Mouse (Mus musculus): ENCODE measurements around the gene Sp100. TPM values are rescaled to one million over a fixed set of nuclear protein-coding genes. Genes with fewer than 3 reads are reported as not detected.

Sp100 gene
- total RNA-seq, 2 experiments from 2014 or later, result 247 to 499 TPM

DNA sequence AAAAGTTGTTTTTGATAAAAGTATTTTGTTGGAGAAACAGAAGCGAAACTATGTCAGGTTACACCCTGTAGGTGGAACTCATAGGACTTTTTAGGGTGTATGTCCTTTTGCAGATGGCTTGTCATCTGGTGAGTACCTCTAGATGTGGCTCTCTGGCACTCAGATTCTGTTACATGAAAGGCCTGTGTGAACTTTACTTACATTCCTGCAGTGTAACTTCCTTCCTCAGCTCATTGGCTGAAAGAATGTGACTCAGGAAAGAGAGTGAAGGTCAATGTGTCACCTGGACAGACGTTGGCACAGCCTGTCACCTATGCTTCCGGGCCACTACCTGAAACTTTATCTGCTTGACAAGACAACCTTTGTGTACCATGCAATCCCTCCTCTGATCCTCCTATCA lies 94.8 kb downstream of the Sp100 start:
- no peak for ATAC-seq (ENCODE audit: poor library complexity, severe bottlenecking)

- ATAC-seq (ENCODE audit: poor library complexity, severe bottlenecking), result no peak
Measured at GRCm38 (mm10) chr1:85746511-85746910, 96.7 kb downstream of the Sp100 start.

DNA sequence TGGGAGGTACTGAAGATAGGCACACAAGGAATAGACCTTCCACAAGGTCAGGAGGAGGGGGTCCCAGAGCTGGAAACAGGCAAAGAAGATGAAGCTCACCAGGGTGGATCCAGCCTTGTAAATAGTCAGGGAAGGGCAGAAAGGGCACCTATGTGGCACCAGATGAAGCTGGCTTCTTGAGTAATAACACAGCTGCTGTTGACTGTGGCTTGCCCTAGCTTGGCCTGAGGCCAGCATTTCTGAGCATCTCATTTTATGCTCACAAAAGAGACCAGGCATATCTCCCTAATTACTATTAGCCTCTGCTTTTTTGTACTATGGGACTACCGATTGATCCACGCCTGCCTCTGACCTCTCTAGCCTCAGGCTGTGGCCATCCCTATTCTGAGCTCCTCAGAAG lies 100.0 kb downstream of the Sp100 start:
- no peak for ATAC-seq (ENCODE audit: poor library complexity, severe bottlenecking)

DNA sequence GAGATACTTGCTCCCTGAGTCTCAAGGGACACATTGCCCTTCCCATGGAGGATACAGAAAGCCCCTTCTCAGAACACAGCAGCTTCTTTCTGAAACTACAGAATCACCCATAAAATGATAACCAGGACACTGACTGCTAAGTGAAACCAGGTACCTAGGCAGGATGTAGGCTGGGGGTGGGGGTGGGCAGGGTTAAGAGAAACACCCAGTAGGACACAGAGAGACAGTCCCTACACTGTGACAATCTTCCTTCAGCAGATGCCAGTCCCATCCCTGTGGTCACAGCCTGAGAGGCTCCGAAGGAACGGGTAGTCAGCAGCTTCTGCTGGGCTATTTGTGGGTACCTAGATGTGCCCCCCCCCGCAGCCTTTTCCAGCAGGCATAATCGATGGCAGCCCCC lies 100.9 kb downstream of the Sp100 start:
- ATAC-seq (ENCODE audit: poor library complexity, severe bottlenecking), result no peak

- ATAC-seq (ENCODE audit: poor library complexity, severe bottlenecking), result peak; percentile 93
Measured at GRCm38 (mm10) chr1:85751494-85751893, 101.7 kb downstream of the Sp100 start.

DNA sequence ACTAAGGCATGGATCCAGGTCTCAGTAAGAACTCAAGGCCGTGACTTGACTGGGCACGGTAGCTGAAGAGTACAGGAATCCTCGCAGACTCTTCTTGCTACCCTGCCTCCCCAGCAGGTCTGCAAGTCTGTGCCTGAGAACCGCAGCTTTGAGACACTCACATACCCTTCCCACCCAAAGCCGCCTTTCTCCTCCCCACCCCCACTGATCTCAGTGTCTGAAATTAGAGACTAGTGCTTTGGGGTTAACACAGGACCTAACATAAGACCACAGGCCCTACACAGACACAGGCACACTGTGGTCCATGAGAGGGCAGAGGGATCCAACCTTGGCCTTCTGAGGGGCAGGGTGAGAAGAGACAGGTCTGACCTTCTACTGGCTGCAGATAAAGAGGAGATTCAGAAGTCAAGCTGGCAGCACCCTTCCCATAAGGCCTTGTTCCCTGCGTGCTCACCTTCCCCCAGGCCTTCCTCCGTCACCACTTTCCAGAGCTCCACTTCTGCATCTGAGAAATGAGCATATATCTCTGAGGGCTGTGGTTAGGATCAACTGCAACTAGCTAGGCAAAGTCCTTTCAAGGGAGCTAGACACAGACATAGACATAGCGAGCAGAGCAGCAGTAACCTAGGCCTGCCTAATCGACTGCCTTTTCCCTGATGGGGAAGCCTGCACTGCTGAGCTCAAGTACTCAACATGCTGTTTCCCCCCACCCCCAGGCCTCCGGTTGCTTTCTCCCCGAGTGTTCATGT lies 102.3 kb downstream of the Sp100 start:
- peak; percentile 22 for ATAC-seq (ENCODE audit: poor library complexity, severe bottlenecking)

GRCm38 (mm10) chr1:85757531-85758230 lies 107.9 kb downstream of the Sp100 start:
- peak; percentile 18; the same call in 1 of the 2 replicates for ATAC-seq (ENCODE audit: poor library complexity, severe bottlenecking)

- ATAC-seq (ENCODE audit: poor library complexity, severe bottlenecking), result peak; percentile 82
Measured at GRCm38 (mm10) chr1:85758231-85758968, 108.6 kb downstream of the Sp100 start.

- no peak for ATAC-seq (ENCODE audit: poor library complexity, severe bottlenecking)
Measured at GRCm38 (mm10) chr1:85758969-85759293, 109.1 kb downstream of the Sp100 start.

Other genes with a start within 250 kb of the Sp100 start
- not detected in 2 replicates for gene G530012D18Rik, start 74.3 kb upstream of the Sp100 start, total RNA-seq (2015)
- gene G530012D18Rik, start 74.3 kb upstream of the Sp100 start, total RNA-seq (2017), result not detected in 2 replicates
- gene Sp110, start 51.2 kb upstream of the Sp100 start, total RNA-seq (2015), result 131 and 138 TPM in 2 replicates
- 141 and 146 TPM in 2 replicates for gene Sp110, start 51.2 kb upstream of the Sp100 start, total RNA-seq (2017)
- gene Sp140, start 49.6 kb upstream of the Sp100 start, total RNA-seq (2015), result 119 and 141 TPM in 2 replicates
- gene Sp140, start 49.6 kb upstream of the Sp100 start, total RNA-seq (2017), result 124 and 130 TPM in 2 replicates
- gene A630001G21Rik, start 128.7 kb downstream of the Sp100 start, total RNA-seq (2015), result 59.3 and 63.8 TPM in 2 replicates
- 51.5 and 56.9 TPM in 2 replicates for gene A630001G21Rik, start 128.7 kb downstream of the Sp100 start, total RNA-seq (2017)
- 64.3 and 74.3 TPM in 2 replicates for gene Cab39, start 143.5 kb downstream of the Sp100 start, total RNA-seq (2015)
- gene Cab39, start 143.5 kb downstream of the Sp100 start, total RNA-seq (2017), result 112 and 115 TPM in 2 replicates
- 32.8 and 32.9 TPM in 2 replicates for gene Itm2c, start 244.3 kb downstream of the Sp100 start, total RNA-seq (2015)
- gene Itm2c, start 244.3 kb downstream of the Sp100 start, total RNA-seq (2017), result 77.9 and 83.6 TPM in 2 replicates